Mouse (Mus musculus) cerebellum, postnatal 14 days (tissue): ENCODE measurements around the gene Bmpr1a.

Source experiments
- DNase-seq, 2 experiments: peaks; one replicate each; pipeline ENCODE4 v3.0.0; 2021; ENCODE audit warnings: mixed read lengths in 2 of 2

The Bmpr1a gene

GRCm38 (mm10) chr14:34503325-34503647 is at the start of gene Bmpr1a:
Bmpr1a (minus strand) TSS chr14:34503341.
- DNase-seq: no peak

- DNase-seq: no peak
Observed at GRCm38 (mm10) chr14:34552226-34552625, 49.1 kb upstream of the Bmpr1a start.

- DNase-seq: peak; percentile 90
Observed at GRCm38 (mm10) chr14:34549004-34549671, 46.0 kb upstream of the Bmpr1a start.

- DNase-seq: peak; percentile 69 to 79
Observed at GRCm38 (mm10) chr14:34548391-34549001, 45.4 kb upstream of the Bmpr1a start.

DNA sequence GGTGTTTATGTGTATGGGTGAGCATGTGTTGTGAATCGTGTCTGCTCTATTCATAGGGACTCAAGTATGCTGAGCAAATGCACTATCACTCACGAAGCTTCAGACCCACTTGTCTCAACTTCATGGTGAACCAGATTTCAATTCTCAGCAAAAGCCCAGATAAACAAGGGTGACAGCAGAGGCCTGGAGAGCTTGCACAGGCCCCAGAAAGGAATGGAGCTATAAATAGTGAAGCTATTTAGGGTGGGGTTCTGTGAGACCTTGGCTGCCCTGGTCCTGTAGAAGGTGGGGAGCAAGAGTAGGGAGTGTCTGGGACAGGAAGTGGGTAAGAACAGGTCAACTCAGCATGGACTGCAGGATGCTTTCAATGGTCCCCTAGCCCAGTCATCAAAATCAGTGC is 41.4 kb upstream of the Bmpr1a start:
- DNase-seq: no peak

DNA sequence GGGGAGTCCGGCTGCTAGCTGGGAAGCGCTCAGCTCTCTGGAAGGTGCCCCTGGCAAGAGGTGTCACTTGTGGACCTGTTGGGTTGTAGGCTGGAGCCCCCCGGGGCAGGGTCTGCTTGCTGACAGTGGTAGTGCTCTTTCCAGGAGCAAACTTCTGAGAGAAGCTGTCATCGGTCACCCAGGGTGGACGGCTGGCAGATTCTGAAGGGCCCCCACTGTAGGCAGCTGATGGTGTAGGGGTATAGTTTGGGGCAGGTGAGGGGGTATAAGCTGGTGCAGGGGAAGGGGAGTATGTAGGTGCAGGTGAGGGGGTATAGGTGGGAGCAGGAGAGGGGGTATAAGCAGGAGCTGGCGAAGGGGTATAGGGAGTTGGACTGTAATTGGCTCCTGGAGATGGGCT is 40.9 kb upstream of the Bmpr1a start:
- DNase-seq: no peak

GRCm38 (mm10) chr14:34543596-34543995 is 40.5 kb upstream of the Bmpr1a start:
- DNase-seq: no peak

- DNase-seq: no peak
Observed at GRCm38 (mm10) chr14:34541896-34542295, 38.8 kb upstream of the Bmpr1a start.

GRCm38 (mm10) chr14:34540685-34541162 is 37.6 kb upstream of the Bmpr1a start:
- DNase-seq: no peak

DNA sequence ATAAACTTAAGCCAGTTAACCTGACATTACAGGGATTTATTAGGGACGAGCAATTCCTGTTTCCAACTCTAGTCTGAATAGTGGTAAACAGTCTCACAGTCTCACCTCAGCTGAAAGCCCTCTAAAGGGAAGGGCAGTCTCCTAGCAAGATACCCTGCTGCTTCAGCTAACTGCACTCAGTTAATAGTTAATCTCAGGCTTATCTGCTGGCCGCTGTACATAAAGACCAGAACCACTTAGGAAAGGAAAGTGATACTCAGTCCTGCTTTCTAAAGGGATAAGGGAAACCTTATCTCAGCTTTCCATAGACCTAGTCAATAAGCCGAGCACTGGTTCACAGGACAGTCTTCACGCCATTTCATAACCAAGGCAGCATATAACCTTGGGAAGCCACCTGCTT is 32.7 kb upstream of the Bmpr1a start:
- DNase-seq: no peak

DNA sequence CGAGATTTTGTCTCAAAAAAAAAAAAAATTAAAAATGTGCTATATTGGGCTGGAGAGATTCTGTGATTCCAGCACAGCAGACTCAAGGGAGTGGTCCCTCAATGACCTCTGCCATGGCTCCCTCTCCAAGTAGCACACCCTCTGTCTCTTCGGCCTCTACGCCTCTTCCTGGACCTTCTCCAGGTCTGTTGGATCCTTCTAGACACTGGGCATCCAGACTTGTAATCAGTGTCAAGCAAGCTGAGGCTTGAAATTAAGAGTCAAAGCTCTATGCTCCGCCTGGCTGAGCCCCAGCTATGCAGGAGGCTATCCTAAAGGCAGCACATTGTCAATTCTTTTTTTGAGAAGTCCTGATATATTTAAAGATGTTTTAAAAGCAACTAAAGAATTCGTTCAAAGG is 30.4 kb upstream of the Bmpr1a start:
- DNase-seq: no peak

GRCm38 (mm10) chr14:34532536-34532935 is 29.4 kb upstream of the Bmpr1a start:
- no peak for DNase-seq

GRCm38 (mm10) chr14:34528804-34529203 is 25.7 kb upstream of the Bmpr1a start:
- no peak for DNase-seq

DNA sequence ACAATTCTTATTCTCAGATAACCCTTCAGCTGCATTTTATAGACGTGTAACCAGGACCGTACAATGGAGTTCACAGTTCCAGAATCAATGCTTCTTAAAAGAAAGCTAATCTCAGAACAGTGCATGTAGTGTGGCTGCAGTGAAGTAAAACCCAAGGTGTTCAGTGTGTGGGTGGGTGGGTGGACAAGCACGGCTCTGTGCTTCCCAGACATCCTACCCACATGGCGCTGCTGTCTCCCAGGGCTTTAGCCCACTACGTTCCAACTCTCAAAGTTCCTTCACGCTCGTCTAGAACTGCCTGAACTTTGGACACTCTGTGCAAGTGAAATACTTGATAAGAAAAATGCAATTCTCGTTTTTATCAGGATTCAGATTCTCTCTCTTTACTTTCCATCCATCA is 19.6 kb upstream of the Bmpr1a start, which contains the start of gene 9230112D13Rik:
Gene 9230112D13Rik (minus strand): TSS at position 101 of the 400 bp plus-strand sequence.
- DNase-seq: no peak

- DNase-seq: no peak
Observed at GRCm38 (mm10) chr14:34517959-34518544, 14.9 kb upstream of the Bmpr1a start.

- DNase-seq: no peak
Observed at GRCm38 (mm10) chr14:34516960-34517577, 13.9 kb upstream of the Bmpr1a start.

DNA sequence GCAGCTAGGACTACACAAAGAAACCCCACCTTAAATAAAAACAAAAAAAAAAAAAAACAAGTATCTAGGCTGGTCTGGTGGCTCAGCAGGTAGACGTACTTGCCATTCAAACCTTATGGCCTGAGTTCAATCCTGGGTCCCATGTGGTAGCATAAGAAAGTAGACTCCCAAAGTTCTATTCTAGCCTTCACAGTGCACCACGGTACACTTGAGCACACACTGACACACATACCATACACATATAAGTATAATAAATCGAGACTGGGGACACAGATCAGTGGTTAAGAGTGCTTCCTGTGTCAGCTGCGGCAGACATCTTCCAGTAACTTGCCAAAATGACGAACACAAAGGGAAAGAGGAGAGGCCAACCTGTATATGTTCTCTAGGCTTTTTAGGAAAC is 12.7 kb upstream of the Bmpr1a start:
- no peak for DNase-seq

GRCm38 (mm10) chr14:34514120-34514519 is 11.0 kb upstream of the Bmpr1a start:
- DNase-seq: peak in 1 of 2 experiments; percentile 17

- DNase-seq: no peak
Observed at GRCm38 (mm10) chr14:34512602-34513001, 9.5 kb upstream of the Bmpr1a start.

DNA sequence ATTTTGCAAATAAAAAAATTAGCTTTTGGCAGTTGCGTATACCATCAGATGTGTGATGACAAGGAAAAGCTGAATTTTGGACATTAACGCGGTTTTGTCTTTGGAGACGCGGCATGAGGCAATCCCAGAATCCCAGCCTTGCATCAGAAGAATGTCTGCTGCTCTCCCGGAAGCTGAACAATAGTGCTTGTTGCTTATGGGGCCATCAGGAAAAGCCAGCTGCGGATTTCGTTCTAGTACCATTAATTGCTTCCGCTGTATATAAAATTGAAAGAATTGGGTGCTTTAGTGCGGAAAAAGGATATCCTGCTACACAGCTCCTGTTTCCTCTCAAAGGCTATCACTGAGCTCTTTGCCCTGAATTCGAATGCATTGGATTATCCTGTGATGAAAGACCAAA is 8.8 kb upstream of the Bmpr1a start:
- DNase-seq: no peak

DNA sequence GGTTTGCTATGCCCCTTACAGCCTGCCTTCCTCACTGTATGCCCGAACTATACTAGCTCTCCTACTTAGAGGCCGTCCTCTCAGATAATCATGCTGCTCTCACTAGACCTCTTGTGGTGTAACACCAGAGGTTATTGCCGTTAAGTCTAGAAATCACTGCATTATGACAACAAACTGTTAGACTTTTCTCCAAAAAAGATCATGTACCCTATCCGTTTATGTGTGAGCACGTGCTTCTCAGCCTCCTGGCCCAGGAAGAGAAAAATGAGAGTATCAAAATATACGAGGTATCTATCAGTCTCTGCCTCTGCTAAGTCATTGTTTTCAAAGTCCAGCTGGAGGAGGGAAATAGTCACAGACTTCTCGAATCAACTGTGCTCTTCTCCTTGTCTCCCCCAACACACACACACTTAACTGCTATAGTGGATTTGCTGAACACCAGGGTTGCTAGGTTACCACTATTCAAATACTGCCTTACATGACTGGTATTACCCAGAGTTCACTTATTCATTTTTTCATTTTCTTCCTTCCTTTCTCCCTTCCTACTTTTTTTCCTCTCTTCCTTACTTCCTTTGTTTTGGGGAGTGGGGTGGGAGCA is 5.8 kb upstream of the Bmpr1a start:
- DNase-seq: no peak

GRCm38 (mm10) chr14:34508187-34508840 is 5.2 kb upstream of the Bmpr1a start:
- no peak for DNase-seq

- no peak for DNase-seq
Observed at GRCm38 (mm10) chr14:34505309-34505708, 2.2 kb upstream of the Bmpr1a start.
